Mouse (Mus musculus) heart, postnatal 0 days (tissue): ENCODE results near the gene Ncor2.

Experiments used
- CTCF ChIP-seq: IDR thresholded peaks from 2 replicates; pipeline ENCODE4 v1.5.1; 2016; ENCODE audit warnings: antibody characterized with exemption, control low read depth, low read depth
- EP300 ChIP-seq: IDR thresholded peaks from 2 replicates; pipeline ENCODE4 v1.6.1; 2016; ENCODE audit warnings: antibody characterized with exemption, low read depth

GRCm38 (mm10) chr5:125045202-125045601 is 133.8 kb downstream of the Ncor2 start:
- no peak for TF ChIP-seq EP300
- TF ChIP-seq CTCF, result no peak
